Mouse (Mus musculus) small intestine, adult 2 months (tissue): ENCODE measurements at regions not wholly inside any gene's neighbourhood (a gene's known extent, or its start where the extent isn't known, plus 50 kb on each side); places are given as distances from the start of the nearest gene placed in this dataset.

Experiments used
- H3K27ac ChIP-seq: fragments of 200-500 bp; 2 replicates; pipeline ENCODE4 v1.5.1; 2012; ENCODE audit warnings: low read depth, low read length, control low read depth, inconsistent platforms; ENCODE audit not compliant: insufficient read depth
- H3K27me3 ChIP-seq: fragments of 200-500 bp; 2 replicates; pipeline ENCODE4 v1.6.1; 2012; ENCODE audit warnings: mild to moderate bottlenecking, moderate library complexity, low read length, inconsistent platforms; ENCODE audit not compliant: control insufficient read depth, insufficient read depth
- H3K36me3 ChIP-seq: fragments of 200-500 bp; 2 replicates; pipeline ENCODE4 v1.6.1; 2012; ENCODE audit warnings: mild to moderate bottlenecking, low read length, control low read depth, inconsistent platforms; ENCODE audit not compliant: control insufficient read depth, insufficient read depth
- H3K4me1 ChIP-seq: fragments of 200-500 bp; 2 replicates; pipeline ENCODE4 v1.6.1; 2012; ENCODE audit warnings: low read length, inconsistent platforms, mixed read lengths; ENCODE audit not compliant: control insufficient read depth, insufficient read depth, insufficient read length
- H3K4me3 ChIP-seq: fragments of 200-500 bp; 2 replicates; pipeline ENCODE4 v1.5.1; 2012; ENCODE audit warnings: low read depth, mild to moderate bottlenecking, control low read depth, inconsistent platforms, low read length, moderate library complexity
- CTCF ChIP-seq: fragments of 200-500 bp; IDR thresholded peaks from 2 replicates; pipeline ENCODE4 v1.5.1; 2012; ENCODE audit warnings: low read depth, mild to moderate bottlenecking, control low read depth, inconsistent platforms, low read length, moderate library complexity, mixed read lengths; ENCODE audit not compliant: insufficient replicate concordance, insufficient read length; ENCODE audit errors: extremely low read depth
- POLR2A ChIP-seq: fragments of 200-500 bp; IDR thresholded peaks from 2 replicates; pipeline ENCODE4 v1.6.1; 2012; ENCODE audit warnings: low read depth, mild to moderate bottlenecking, control low read depth, inconsistent platforms, low read length, moderate library complexity
- WGBS: fragments of 180-500 bp; shearing (Covaris S2); methylation state at CpG from one replicate; pipeline ENCODE4 v1.1.7; 2018; 5-methylcytosine and 5-hydroxymethylcytosine counted together

GRCm38 (mm10) chr10:98703642-98704293, 210.4 kb upstream of the Atp2b1 start:
- no peaks in the 10 kb centered on the region for H3K27me3 ChIP-seq
- H3K4me1 ChIP-seq: 0 out of 2 replicates have a peak, but pooled peaks cover 2% of the 10 kb centered on the region
- no peaks in the 10 kb centered on the region for H3K36me3 ChIP-seq
- no peak overlapping the region for H3K4me3 ChIP-seq
- WGBS: 61% methylated on average over 2 of the region's 2 CpGs
- no peak overlapping the region for H3K27ac ChIP-seq
- no peak for TF ChIP-seq POLR2A

DNA sequence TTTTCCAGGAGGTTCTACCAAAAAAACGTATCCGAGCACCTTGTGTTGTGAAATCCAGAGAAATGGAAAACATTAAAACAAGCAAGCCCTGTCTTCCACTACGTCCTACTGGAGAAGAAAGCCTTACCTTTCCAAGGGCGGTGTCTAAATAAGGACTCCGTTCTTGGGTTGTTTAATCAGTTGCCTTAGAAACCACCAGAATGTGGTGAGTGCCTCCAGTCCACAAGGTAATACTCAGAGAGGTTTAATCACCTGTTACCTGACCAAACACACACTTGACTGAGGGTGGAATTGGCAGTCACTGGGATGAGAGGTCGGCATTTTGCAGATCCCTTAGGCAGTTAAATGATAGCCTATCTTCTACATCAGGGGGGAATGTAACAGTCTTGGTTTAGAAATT, 209.6 kb upstream of the Atp2b1 start:
- no peak overlapping the region for H3K4me3 ChIP-seq
- H3K27me3 ChIP-seq: no peaks in the 10 kb centered on the region
- TF ChIP-seq CTCF: no peak
- no peak for TF ChIP-seq POLR2A
- WGBS: 34% methylated on average over 6 of the region's 6 CpGs
- 0 out of 2 replicates have a peak, but pooled peaks cover 2% of the 10 kb centered on the region for H3K4me1 ChIP-seq
- H3K27ac ChIP-seq: no peak overlapping the region
- no peaks in the 10 kb centered on the region for H3K36me3 ChIP-seq

- WGBS: 78% methylated on average over 4 of the region's 4 CpGs
Measured at GRCm38 (mm10) chr10:98717856-98718255, 196.3 kb upstream of the Atp2b1 start.

GRCm38 (mm10) chr10:98718706-98719105, 195.5 kb upstream of the Atp2b1 start:
- 79% methylated on average over 4 of the region's 4 CpGs for WGBS
- H3K4me1 ChIP-seq: 0 out of 2 replicates have a peak, but pooled peaks cover 2% of the 10 kb centered on the region
- no peaks in the 10 kb centered on the region for H3K36me3 ChIP-seq
- H3K4me3 ChIP-seq: no peak overlapping the region
- no peak for TF ChIP-seq POLR2A
- TF ChIP-seq CTCF: no peak
- H3K27ac ChIP-seq: no peak overlapping the region
- no peaks in the 10 kb centered on the region for H3K27me3 ChIP-seq

More at GRCm38 (mm10) chr10:98717856-98718255, 196.3 kb upstream of the Atp2b1 start:
- H3K27me3 ChIP-seq: no peaks in the 10 kb centered on the region
- no peak overlapping the region for H3K27ac ChIP-seq
- 0 out of 2 replicates have a peak, but pooled peaks cover 2% of the 10 kb centered on the region for H3K4me1 ChIP-seq
- H3K36me3 ChIP-seq: no peaks in the 10 kb centered on the region
- TF ChIP-seq CTCF: no peak
- TF ChIP-seq POLR2A: no peak
- H3K4me3 ChIP-seq: no peak overlapping the region

DNA sequence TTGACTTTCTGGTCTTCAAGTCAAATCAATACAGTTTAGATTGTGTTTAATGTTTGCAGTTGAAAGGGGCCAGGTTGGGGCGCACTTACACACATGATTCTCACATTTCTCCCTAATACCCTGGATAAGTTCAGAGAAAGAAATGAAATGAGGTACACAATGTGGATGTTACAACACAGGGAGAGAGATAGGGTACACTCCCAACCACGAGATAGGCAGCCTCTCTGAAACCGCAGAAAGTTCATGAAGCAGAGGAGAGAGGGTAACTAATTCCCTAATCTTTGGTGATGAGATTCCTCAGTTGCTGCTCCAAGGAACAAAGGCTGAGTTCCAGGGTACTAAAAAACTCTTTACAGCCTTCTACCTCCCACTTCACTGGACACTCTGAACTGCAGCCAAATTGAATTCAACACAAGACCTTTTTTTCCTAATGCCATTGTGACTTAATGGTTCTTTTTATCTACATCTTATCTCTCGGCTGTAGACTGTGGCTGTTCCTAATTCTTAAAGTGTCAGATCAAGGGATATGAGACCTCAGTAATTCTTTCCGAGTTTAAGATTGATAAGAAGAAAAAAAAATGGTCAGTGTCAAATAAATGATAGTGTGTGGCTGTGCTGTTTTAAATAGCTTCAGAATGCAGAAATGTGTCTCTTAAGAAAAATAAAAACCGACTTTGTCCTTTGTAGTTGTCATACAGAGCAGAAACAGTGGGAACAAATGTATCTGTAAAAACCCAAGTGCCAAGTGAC, 193.8 kb upstream of the Atp2b1 start:
- no peak overlapping the region for H3K27ac ChIP-seq
- no peak overlapping the region for H3K4me3 ChIP-seq
- H3K36me3 ChIP-seq: no peaks in the 10 kb centered on the region
- 32% methylated on average over 6 of the region's 6 CpGs for WGBS
- 0 out of 2 replicates have a peak, but pooled peaks cover 2% of the 10 kb centered on the region for H3K4me1 ChIP-seq
- H3K27me3 ChIP-seq: no peaks in the 10 kb centered on the region
- TF ChIP-seq POLR2A (no peak), CTCF (no peak)

- Histone ChIP-seq H3K4me1 (no peaks in the 10 kb centered on the region), H3K36me3 (no peaks in the 10 kb centered on the region), H3K27ac (no peak overlapping the region), H3K4me3 (no peak overlapping the region), H3K27me3 (no peaks in the 10 kb centered on the region)
- no peak for TF ChIP-seq POLR2A
- TF ChIP-seq CTCF: no peak
- WGBS: 80% methylated on average over 5 of the region's 5 CpGs
Measured at GRCm38 (mm10) chr10:98725110-98725509, 189.1 kb upstream of the Atp2b1 start.

- Histone ChIP-seq H3K4me3 (no peak overlapping the region), H3K4me1 (no peaks in the 10 kb centered on the region), H3K27ac (no peak overlapping the region), H3K36me3 (no peaks in the 10 kb centered on the region), H3K27me3 (no peaks in the 10 kb centered on the region)
- 85% methylated on average over 4 of the region's 4 CpGs for WGBS
- TF ChIP-seq POLR2A (no peak), CTCF (no peak)
Measured at GRCm38 (mm10) chr10:98727130-98727529, 187.1 kb upstream of the Atp2b1 start.
